Mouse (Mus musculus) right cerebral cortex, postnatal 14 days (tissue): ENCODE measurements at regions not wholly inside any gene's neighbourhood (a gene's known extent, or its start where the extent isn't known, plus 50 kb on each side); places are given as distances from the start of the nearest gene placed in this dataset.
A peak's percentile ranks its signal among the peaks of the same experiment; 100 is the strongest.

Source experiments
- DNase-seq: peaks from one replicate; pipeline ENCODE4 v3.0.0; 2022

- DNase-seq, result no peak
These were observed 53.9 kb upstream of the Cdkn3 start for GRCm38 (mm10) chr14:46706462-46706861.

GRCm38 (mm10) chr14:46704316-46704751 is 56.0 kb upstream of the Cdkn3 start:
- DNase-seq, result no peak

GRCm38 (mm10) chr14:46702669-46703435 is 57.5 kb upstream of the Cdkn3 start:
- DNase-seq, result peak; percentile 27

- no peak for DNase-seq
These were observed 67.8 kb upstream of the Cdkn3 start for GRCm38 (mm10) chr14:46692571-46692970.

GRCm38 (mm10) chr14:46692067-46692466 is 68.3 kb upstream of the Cdkn3 start:
- no peak for DNase-seq

- DNase-seq, result no peak
These were observed 77.6 kb upstream of the Cdkn3 start for GRCm38 (mm10) chr14:46682728-46683127.

- DNase-seq, result no peak
These were observed 81.4 kb upstream of the Cdkn3 start for GRCm38 (mm10) chr14:46678935-46679334.

GRCm38 (mm10) chr14:46671482-46672225 is 88.7 kb upstream of the Cdkn3 start:
- DNase-seq, result no peak

- no peak for DNase-seq
These were observed 89.3 kb upstream of the Cdkn3 start for GRCm38 (mm10) chr14:46671062-46671461.

- DNase-seq, result no peak
These were observed 89.9 kb upstream of the Cdkn3 start for GRCm38 (mm10) chr14:46670221-46671046.

- DNase-seq, result no peak
These were observed 92.1 kb upstream of the Cdkn3 start for GRCm38 (mm10) chr14:46668275-46668674.

GRCm38 (mm10) chr14:46664305-46664704 is 96.0 kb upstream of the Cdkn3 start:
- no peak for DNase-seq

- no peak for DNase-seq
These were observed 96.8 kb upstream of the Cdkn3 start for GRCm38 (mm10) chr14:46663529-46663928.

GRCm38 (mm10) chr14:46661792-46662545 is 98.4 kb upstream of the Cdkn3 start:
- no peak for DNase-seq

GRCm38 (mm10) chr14:46661118-46661791 is 99.1 kb upstream of the Cdkn3 start:
- peak; percentile 21 for DNase-seq

- no peak for DNase-seq
These were observed 101.0 kb upstream of the Cdkn3 start for GRCm38 (mm10) chr14:46659365-46659764.

- no peak for DNase-seq
These were observed 104.1 kb upstream of the Cdkn3 start for GRCm38 (mm10) chr14:46656249-46656648.

GRCm38 (mm10) chr14:46647319-46647974 is 112.9 kb upstream of the Cdkn3 start:
- no peak for DNase-seq

- DNase-seq, result no peak
These were observed 113.5 kb upstream of the Cdkn3 start for GRCm38 (mm10) chr14:46646673-46647318.

- DNase-seq, result no peak
These were observed 121.1 kb upstream of the Cdkn3 start for GRCm38 (mm10) chr14:46639116-46639826.
